Mouse (Mus musculus) monocyte, adult 5-6 weeks (primary cell): ENCODE measurements around the gene Cavin4. TPM values are rescaled to one million over a fixed set of nuclear protein-coding genes. Genes with fewer than 3 reads are reported as not detected.

Experiments
- ATAC-seq: fragments of 153-309, 156-312 bp; replicated peaks from 2 replicates; pipeline ENCODE4 v1.8.0; 2017; ENCODE audit warnings: mild to moderate bottlenecking; ENCODE audit not compliant: low TSS enrichment, insufficient number of reproducible peaks, severe bottlenecking, poor library complexity, low FRiP score
- total RNA-seq: library from RNA; stranded (forward); fragments of 200-1000, 200-491, 200-594 nt; gene quantifications from 3 replicates; pipeline ENCODE4 v1.2.3, GENCODE M21; 2017

Cavin4 gene
- not detected in 3 replicates for total RNA-seq

- ATAC-seq = no peak
Observed at GRCm38 (mm10) chr4:48663271-48663670, at the start of gene Cavin4. Cavin4 (plus strand) TSS chr4:48663514.

GRCm38 (mm10) chr4:48615483-48615882, 47.8 kb upstream of the Cavin4 start:
- ATAC-seq = no peak

- ATAC-seq = no peak
Observed at GRCm38 (mm10) chr4:48617201-48617600, 46.1 kb upstream of the Cavin4 start.

- ATAC-seq = no peak
Observed at GRCm38 (mm10) chr4:48620121-48620520, 43.2 kb upstream of the Cavin4 start.

- ATAC-seq = no peak
Observed at GRCm38 (mm10) chr4:48622246-48622645, 41.1 kb upstream of the Cavin4 start.

GRCm38 (mm10) chr4:48622946-48623345, 40.4 kb upstream of the Cavin4 start:
- ATAC-seq = no peak

GRCm38 (mm10) chr4:48624961-48625360, 38.4 kb upstream of the Cavin4 start:
- no peak for ATAC-seq

GRCm38 (mm10) chr4:48625836-48626235, 37.5 kb upstream of the Cavin4 start:
- ATAC-seq = no peak

GRCm38 (mm10) chr4:48629445-48629844, 33.9 kb upstream of the Cavin4 start:
- no peak for ATAC-seq

GRCm38 (mm10) chr4:48633529-48633928, 29.8 kb upstream of the Cavin4 start:
- no peak for ATAC-seq

GRCm38 (mm10) chr4:48634058-48634457, 29.3 kb upstream of the Cavin4 start:
- no peak for ATAC-seq

GRCm38 (mm10) chr4:48636831-48637230, 26.5 kb upstream of the Cavin4 start:
- no peak for ATAC-seq

GRCm38 (mm10) chr4:48638132-48638531, 25.2 kb upstream of the Cavin4 start:
- ATAC-seq = no peak

GRCm38 (mm10) chr4:48639503-48639902, 23.8 kb upstream of the Cavin4 start:
- ATAC-seq = no peak

- no peak for ATAC-seq
Observed at GRCm38 (mm10) chr4:48643801-48644200, 19.5 kb upstream of the Cavin4 start.

- no peak for ATAC-seq
Observed at GRCm38 (mm10) chr4:48646143-48646542, 17.2 kb upstream of the Cavin4 start.

GRCm38 (mm10) chr4:48650617-48651360, 12.5 kb upstream of the Cavin4 start:
- no peak for ATAC-seq

GRCm38 (mm10) chr4:48654118-48654517, 9.2 kb upstream of the Cavin4 start:
- no peak for ATAC-seq

GRCm38 (mm10) chr4:48656530-48656929, 6.8 kb upstream of the Cavin4 start:
- no peak for ATAC-seq

GRCm38 (mm10) chr4:48660144-48660543, 3.2 kb upstream of the Cavin4 start:
- ATAC-seq = no peak
